Mouse (Mus musculus) testis, adult 2 months (tissue): ENCODE results near the gene Cbfb.

Experiments
- CTCF ChIP-seq: fragments of 200-500 bp; IDR thresholded peaks from 2 replicates; pipeline ENCODE4 v1.5.1; 2012; ENCODE audit warnings: low read depth, mild to moderate bottlenecking, inconsistent platforms, low read length, moderate library complexity; ENCODE audit not compliant: control insufficient read depth, insufficient read depth, insufficient replicate concordance
- POLR2A ChIP-seq: fragments of 200-500 bp; IDR thresholded peaks from 2 replicates; pipeline ENCODE4 v1.6.1; 2012; ENCODE audit warnings: low read depth, mild to moderate bottlenecking, inconsistent platforms, low read length, moderate library complexity; ENCODE audit not compliant: control insufficient read depth

DNA sequence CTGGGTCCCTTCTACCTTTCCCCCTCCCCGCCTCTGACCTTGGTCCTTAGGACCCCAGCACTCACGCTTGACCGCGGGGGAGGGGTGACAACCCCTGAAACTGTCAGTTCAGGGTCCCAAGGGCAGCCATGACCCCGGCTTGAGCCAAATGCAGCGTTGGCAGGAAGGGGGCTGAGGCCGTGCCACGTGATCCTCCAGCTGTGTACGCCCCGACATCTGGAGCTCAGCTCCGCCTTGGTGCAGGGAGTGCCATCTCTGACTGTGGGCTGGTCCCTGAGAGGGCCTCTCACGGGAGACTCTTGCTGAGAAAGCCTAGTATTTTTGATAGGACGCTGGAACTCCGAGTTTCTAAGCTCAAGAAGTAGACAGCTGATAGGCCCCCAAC, 84.5 kb downstream of the Cbfb start, which contains the start of gene B3gnt9:
- TF ChIP-seq CTCF: no peak
- TF ChIP-seq POLR2A: no peak
